Mouse (Mus musculus) C2C12 (cell line): ENCODE data around the gene Ndufb4.

Experiments
- CEBPB ChIP-seq: IDR thresholded peaks from one replicate; pipeline ENCODE4 v1.6.1; 2011; ENCODE audit warnings: low read depth, mild to moderate bottlenecking, control low read depth, moderate library complexity
- CTCF ChIP-seq: IDR thresholded peaks from one replicate; pipeline ENCODE4 v1.5.1; 2011; ENCODE audit not compliant: control insufficient read depth, insufficient read depth, insufficient read length
- MAX ChIP-seq: IDR thresholded peaks from one replicate; pipeline ENCODE4 v1.6.1; 2011; ENCODE audit warnings: mild to moderate bottlenecking, control low read depth
- MYOG ChIP-seq: IDR thresholded peaks from one replicate; pipeline ENCODE4 v1.6.1; 2011; ENCODE audit not compliant: control insufficient read depth, insufficient read length; ENCODE audit errors: extremely low read depth

GRCm38 (mm10) chr16:37687301-37687980 lies 33.2 kb upstream of the Ndufb4 start:
- TF ChIP-seq CTCF (no peak), CEBPB (no peak), MYOG (no peak), MAX (no peak)
